Mouse (Mus musculus) thymus, postnatal 25 days (tissue): ENCODE measurements around the gene Rapgef5.

Source experiments
- DNase-seq: peaks from one replicate; pipeline ENCODE4 v3.0.0; 2022

Gene Rapgef5

DNA sequence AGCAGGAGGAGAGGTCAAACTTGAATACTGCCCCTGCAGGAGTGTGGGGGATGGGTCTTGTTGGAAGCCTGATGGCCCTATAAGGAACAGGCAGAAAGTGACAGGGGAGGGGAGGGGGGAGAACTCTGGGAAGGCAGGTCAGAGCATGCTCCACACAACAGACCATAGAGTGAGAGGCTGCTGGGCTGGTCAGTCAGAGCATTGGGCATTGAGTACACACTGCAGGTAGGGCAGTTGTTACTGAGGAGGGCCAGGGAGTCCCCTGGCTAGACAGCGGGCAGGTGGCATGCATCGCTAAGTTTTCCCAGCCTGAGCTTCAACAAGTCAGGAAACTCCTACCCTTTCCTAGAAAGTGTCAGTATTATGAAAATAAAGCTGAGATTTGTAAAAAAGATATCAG is 106.7 kb downstream of the Rapgef5 start:
- no peak for DNase-seq

GRCm38 (mm10) chr12:117627311-117627710 is 111.0 kb downstream of the Rapgef5 start:
- DNase-seq = no peak

DNA sequence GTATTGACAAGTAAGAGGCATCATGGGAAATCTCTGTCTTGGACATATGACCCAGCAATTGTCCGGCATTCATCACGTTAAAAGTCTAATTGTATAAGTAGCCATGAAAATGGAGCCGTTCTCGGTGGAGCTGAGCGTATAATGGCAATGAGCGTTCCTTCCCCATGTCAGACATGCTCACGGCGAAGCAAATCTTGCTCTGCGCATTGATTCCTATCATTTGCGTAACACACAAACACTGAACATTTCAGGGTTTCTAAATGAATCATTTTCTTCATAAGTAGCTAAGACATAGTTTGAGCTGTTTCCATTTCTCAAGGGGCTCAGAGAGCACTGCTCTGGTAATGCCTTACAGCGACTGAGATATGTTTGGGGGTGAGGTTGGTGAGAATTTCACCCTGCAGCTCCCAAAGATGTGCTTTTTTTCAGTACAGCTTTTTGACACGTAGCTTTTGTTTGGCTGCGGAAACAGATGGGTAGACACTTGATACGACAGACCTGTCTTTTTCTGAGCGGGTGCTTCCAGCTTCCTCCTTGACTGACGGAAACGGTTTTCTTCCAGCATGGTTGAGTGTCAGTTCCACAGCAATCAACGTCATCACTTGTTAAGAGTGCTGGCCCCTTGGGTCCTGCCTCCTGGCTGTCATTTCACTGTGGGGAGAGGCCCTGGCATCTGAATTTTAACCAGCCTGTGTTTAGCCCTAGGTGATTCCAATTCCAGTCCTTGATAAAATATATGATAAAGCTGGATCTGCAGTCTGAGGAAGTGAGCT is 112.2 kb downstream of the Rapgef5 start:
- no peak for DNase-seq

DNA sequence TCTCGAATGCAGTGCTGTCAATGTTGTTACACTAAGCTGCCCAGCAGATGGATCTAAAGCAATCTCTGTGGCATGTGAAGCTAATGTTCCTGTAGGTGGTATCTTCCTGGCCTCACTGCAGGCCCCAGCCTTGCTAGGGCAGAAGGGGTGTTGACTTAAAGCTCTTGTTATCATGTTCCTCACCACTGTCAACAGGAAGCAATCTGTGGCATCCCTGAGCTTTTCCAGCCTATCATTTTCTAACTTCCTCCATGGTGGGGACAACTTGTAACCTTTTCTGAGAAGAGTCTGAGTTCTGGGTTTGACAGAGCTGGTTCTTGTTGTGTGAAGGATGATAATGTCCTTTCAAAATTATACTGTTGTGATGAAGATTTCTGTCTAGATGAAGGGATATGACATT is 115.9 kb downstream of the Rapgef5 start:
- no peak for DNase-seq

GRCm38 (mm10) chr12:117636139-117636772 is 120.0 kb downstream of the Rapgef5 start:
- DNase-seq = no peak

- DNase-seq = no peak
These were observed 120.7 kb downstream of the Rapgef5 start for GRCm38 (mm10) chr12:117636969-117637368.

DNA sequence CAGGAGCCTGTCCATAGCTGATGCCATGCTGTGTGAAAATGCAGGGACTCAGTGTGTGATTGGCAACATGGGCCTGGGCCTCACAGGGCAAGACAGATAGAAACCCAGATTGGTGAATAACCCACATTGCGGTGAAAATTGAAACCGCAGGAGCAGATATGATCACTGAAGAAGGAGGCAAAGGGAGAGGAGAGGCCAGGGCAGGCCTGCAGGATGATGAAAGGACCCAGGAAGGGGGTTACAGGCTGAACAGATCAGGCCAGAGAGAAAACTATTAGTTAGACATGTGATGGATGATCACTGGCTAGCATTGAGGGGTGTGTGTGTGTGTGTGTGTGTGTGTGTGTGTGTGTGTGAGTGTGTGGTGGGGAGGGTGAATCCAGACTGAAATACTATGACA is 122.6 kb downstream of the Rapgef5 start:
- no peak for DNase-seq

- no peak for DNase-seq
These were observed 123.3 kb downstream of the Rapgef5 start for GRCm38 (mm10) chr12:117639356-117640121.

DNA sequence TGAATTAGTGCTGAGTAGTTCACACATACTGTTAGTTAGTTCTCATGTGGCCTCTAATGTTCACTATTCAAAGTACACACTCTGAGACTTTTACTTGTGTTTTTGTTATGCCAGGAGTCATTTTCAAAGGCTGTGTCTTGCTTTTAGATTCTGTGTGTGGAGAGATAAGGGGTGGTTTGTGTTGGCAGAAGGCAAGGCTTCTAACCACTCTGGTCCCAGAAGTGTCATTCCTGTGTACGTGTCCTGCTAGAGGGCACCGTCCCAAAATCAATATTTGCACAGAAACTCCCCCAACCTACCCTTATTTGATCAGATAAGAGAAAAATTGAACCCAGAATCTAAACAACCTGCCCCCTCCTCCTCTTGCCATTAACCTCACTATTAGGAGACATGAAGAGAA is 126.2 kb downstream of the Rapgef5 start:
- no peak for DNase-seq

GRCm38 (mm10) chr12:117645771-117646170 is 129.5 kb downstream of the Rapgef5 start:
- DNase-seq = no peak

GRCm38 (mm10) chr12:117653920-117654472 is 137.7 kb downstream of the Rapgef5 start:
- no peak for DNase-seq

GRCm38 (mm10) chr12:117656935-117657334 is 140.7 kb downstream of the Rapgef5 start:
- DNase-seq = no peak

GRCm38 (mm10) chr12:117657766-117658165 is 141.5 kb downstream of the Rapgef5 start:
- no peak for DNase-seq

GRCm38 (mm10) chr12:117658821-117659220 is 142.5 kb downstream of the Rapgef5 start:
- no peak for DNase-seq

DNA sequence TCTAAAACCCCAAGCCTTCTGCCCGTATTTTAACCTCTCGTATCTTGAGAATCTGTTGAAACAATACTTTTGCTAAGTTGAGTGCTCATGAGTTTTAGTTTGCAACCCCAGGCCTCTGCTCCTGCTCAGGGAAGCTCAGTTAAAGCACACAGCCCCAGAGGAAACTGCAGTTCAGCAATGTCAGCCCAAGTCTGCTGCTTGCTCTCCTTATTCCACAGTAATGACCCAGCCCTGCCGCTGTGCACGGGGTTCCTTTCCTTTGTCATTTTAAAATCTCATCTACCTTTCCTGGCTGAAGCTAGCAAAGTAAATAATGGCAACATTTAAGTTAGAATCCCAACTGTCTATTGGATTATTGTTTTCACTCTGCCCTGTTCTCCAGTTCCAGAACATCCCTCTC is 144.1 kb downstream of the Rapgef5 start:
- DNase-seq = no peak

GRCm38 (mm10) chr12:117661871-117662270 is 145.6 kb downstream of the Rapgef5 start:
- no peak for DNase-seq

GRCm38 (mm10) chr12:117663637-117664036 is 147.4 kb downstream of the Rapgef5 start:
- DNase-seq = no peak

GRCm38 (mm10) chr12:117664644-117665043 is 148.4 kb downstream of the Rapgef5 start:
- no peak for DNase-seq

- DNase-seq = no peak
These were observed 150.1 kb downstream of the Rapgef5 start for GRCm38 (mm10) chr12:117666391-117666790.

- no peak for DNase-seq
These were observed 153.5 kb downstream of the Rapgef5 start for GRCm38 (mm10) chr12:117669610-117670400.

- DNase-seq = no peak
These were observed 156.9 kb downstream of the Rapgef5 start for GRCm38 (mm10) chr12:117673188-117673587.

- no peak for DNase-seq
These were observed 158.2 kb downstream of the Rapgef5 start for GRCm38 (mm10) chr12:117674511-117674910.

DNA sequence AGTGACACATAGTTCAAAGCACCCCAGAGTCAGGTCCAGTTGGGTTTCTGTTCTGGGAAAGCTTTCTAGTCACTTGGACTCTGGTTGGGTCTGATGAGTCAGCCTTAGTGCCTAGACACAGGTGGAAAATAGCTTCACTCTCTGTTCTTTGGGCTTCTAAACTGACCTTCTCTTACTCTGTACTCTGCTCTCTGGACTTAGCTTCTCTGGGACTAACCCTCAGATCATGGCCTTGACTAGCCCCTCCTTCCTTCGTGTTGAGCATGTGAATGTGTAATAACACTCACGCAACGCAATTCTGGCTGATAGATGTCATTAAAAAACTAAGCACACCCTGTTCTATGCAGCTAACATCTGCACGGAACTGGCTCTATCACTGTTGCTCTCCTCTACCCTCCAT is 160.0 kb downstream of the Rapgef5 start:
- no peak for DNase-seq
